Mouse (Mus musculus) forebrain, embryonic 12.5 days (tissue): ENCODE measurements around the gene Zfp867. TPM values are rescaled to one million over a fixed set of nuclear protein-coding genes. Genes with fewer than 3 reads are reported as not detected.

Source experiments
- ATAC-seq: fragments of 200-750 bp; cut with Nextera tagmentation; 2 replicates; pipeline ENCODE4 v1.8.0; 2017; ENCODE audit warnings: moderate TSS enrichment; ENCODE audit not compliant: low FRiP score
- H3K27ac ChIP-seq: fragments of 300-500 bp; sonication (generic); 2 replicates; pipeline ENCODE4 v1.5.1; 2016; ENCODE audit warnings: mild to moderate bottlenecking
- H3K27me3 ChIP-seq: fragments of 300-500 bp; sonication (generic); 2 replicates; pipeline ENCODE4 v1.6.1; 2016; ENCODE audit warnings: mild to moderate bottlenecking
- H3K36me3 ChIP-seq: fragments of 300-500 bp; sonication (generic); replicated peaks from 2 replicates; pipeline ENCODE4 v1.6.1; 2016; ENCODE audit warnings: mild to moderate bottlenecking
- H3K4me1 ChIP-seq: fragments of 300-500 bp; sonication (generic); 2 replicates; pipeline ENCODE4 v1.6.1; 2016
- H3K4me2 ChIP-seq: fragments of 300-500 bp; sonication (generic); 2 replicates; pipeline ENCODE4 v1.6.1; 2016; ENCODE audit warnings: mild to moderate bottlenecking, moderate library complexity
- H3K4me3 ChIP-seq: fragments of 300-500 bp; sonication (generic); replicated peaks from 2 replicates; pipeline ENCODE4 v1.5.1; 2016; ENCODE audit warnings: mild to moderate bottlenecking
- H3K9ac ChIP-seq: fragments of 300-500 bp; sonication (generic); 2 replicates; pipeline ENCODE4 v1.6.1; 2016; ENCODE audit warnings: mild to moderate bottlenecking
- H3K9me3 ChIP-seq: fragments of 300-500 bp; sonication (generic); 2 replicates; pipeline ENCODE4 v1.6.1; 2016
- WGBS: fragments of 180-500 bp; shearing (Covaris S2); methylation state at CpG from one replicate; pipeline ENCODE4 v1.1.7; 2016; 5-methylcytosine and 5-hydroxymethylcytosine counted together
- polyA plus RNA-seq: library from polyadenylated mRNA; unstranded; fragments of >200 nt; fragmentation: Nextera tagmentation; extraction: Ambion mirVana; gene quantifications from 2 replicates; pipeline ENCODE4 v1.2.1, GENCODE M21; 2016

Zfp867 gene
- polyA plus RNA-seq, 1 experiment from 2014 or later: 12.2 TPM

DNA sequence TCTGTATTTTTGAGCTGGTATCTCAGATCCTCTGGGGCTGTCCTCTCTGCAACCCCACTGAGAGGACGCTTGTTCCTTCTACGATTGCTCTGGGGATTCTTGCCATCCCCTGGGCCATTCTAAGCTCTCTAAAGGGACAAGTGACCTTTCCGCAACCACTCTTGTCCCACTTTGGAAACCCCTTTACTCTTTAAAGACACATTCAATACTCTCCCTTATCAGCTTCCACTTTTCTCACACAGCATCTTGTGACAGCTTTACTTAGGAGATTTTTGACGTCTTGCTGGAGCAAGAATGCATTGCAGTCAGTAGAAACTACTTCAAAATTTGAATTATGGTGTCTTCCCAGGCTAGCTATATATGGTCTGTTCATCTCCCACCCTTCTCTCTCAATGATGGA, 21.2 kb downstream of the Zfp867 start, which contains the start of gene Snap47:
Gene Snap47, minus strand, starts transcription at position 101 of the 400 bp plus-strand sequence.
- ATAC-seq: no peak
- no peaks in the 10 kb centered on the region for H3K9me3 ChIP-seq
- H3K27me3 ChIP-seq: no peaks in the 10 kb centered on the region
- peak within 1 kb of the TSS; percentile 76 for H3K9ac ChIP-seq
- 80% methylated on average over 4 of the region's 4 CpGs for WGBS
- H3K36me3 ChIP-seq: peaks cover 40% of the 10 kb centered on the region
- H3K4me1 ChIP-seq: peaks cover 21% of the 10 kb centered on the region
- peak within 1 kb of the TSS; percentile 91 for H3K4me2 ChIP-seq
- no peak within 1 kb of the TSS for H3K27ac ChIP-seq
- H3K4me3 ChIP-seq: peak within 1 kb of the TSS; percentile 82

DNA sequence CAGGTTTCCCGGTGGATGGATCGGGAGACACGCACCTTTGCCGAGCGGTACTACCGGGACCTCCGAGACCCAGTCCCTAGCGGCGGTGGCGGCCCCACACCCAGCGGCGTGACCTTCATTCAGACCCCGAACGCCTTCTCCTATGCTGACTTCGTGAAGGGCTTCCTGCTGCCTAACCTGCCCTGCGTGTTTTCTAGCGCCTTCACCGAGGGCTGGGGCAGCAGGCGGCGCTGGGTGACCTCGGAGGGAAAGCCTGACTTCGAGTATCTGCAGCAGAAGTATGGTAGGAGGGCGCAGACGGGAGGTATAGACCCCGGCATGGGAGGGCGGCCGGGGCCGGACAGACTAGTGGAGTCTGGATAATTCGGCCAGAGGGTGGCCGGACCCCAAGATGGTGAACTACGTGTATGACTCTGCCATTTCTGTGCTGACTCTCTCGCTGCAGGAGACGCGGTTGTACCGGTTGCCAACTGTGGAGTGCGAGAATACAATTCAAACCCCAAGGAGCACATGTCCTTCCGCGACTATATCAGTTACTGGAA, 22.0 kb downstream of the Zfp867 start:
- Histone ChIP-seq H3K4me2 (peak overlapping the region; percentile 91), H3K4me3 (peak overlapping the region; percentile 82), H3K27ac (no peak overlapping the region), H3K27me3 (no peaks in the 10 kb centered on the region), H3K4me1 (peaks cover 21% of the 10 kb centered on the region), H3K9me3 (no peaks in the 10 kb centered on the region), H3K36me3 (peaks cover 32% of the 10 kb centered on the region), H3K9ac (peak overlapping the region; percentile 76)
- WGBS: under 1% methylated on average over 38 of the region's 38 CpGs
- peak; percentile 45 for ATAC-seq

DNA sequence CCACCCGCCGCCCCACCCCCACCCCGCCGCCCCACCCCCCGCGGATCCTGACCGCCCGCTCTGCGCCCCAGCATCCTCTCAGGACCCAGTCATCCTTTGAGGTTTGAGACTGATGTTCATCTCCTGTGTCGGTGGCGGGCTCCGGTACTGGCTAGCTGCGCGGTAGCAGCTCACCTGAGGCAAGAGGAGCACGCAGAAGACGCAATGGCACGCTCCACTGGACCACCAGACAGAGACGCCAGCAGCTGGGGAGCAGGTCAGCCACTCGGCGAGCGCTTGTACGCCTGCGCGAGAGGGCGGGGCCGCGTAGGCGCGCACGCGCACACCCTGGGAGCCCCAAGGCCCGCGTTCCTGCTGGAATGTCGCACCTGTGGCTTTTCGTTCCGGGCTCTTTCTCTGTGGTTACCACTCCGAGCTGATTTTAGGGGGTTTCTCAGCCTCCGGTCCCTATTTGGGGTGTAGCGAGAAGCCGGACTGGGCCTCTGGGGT, 22.5 kb downstream of the Zfp867 start, which contains the start of gene Jmjd4:
Gene Jmjd4, plus strand, starts transcription at position 305 of the 489 bp plus-strand sequence.
- Histone ChIP-seq H3K9ac (peak within 1 kb of the TSS; percentile 76), H3K27me3 (no peaks in the 10 kb centered on the region), H3K4me2 (peak within 1 kb of the TSS; percentile 91), H3K9me3 (no peaks in the 10 kb centered on the region), H3K4me3 (peak within 1 kb of the TSS; percentile 82), H3K27ac (peak within 1 kb of the TSS; percentile 79), H3K4me1 (peaks cover 21% of the 10 kb centered on the region), H3K36me3 (peaks cover 27% of the 10 kb centered on the region)
- WGBS: under 1% methylated on average over 36 of the region's 40 CpGs
- ATAC-seq: peak; percentile 95

DNA sequence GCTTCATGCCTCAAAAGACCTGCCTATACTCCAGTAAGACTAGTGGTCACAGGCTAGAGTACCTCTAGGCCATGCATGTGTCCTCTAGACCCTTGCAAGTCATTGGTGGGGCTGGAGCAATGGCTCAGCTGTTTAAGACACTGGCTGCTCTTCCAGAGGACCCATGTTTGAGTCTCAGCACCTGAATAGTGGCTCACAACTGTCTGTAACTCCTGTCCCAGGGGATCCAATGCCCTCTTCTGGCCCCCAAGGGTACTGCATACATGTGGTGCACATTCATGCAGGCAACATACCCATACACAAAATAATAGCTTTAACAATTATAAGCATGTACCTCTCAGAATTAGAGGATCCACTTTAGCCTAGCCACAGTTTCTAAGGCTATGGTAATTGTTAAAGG, 29.2 kb downstream of the Zfp867 start:
- H3K9ac ChIP-seq: no peak overlapping the region
- no peaks in the 10 kb centered on the region for H3K27me3 ChIP-seq
- H3K4me3 ChIP-seq: no peak overlapping the region
- H3K9me3 ChIP-seq: no peaks in the 10 kb centered on the region
- no peak overlapping the region for H3K27ac ChIP-seq
- H3K4me2 ChIP-seq: no peak overlapping the region
- no peak for ATAC-seq
- H3K36me3 ChIP-seq: peaks cover 11% of the 10 kb centered on the region
- H3K4me1 ChIP-seq: no peaks in the 10 kb centered on the region; the same call in 1 of the 2 replicates

DNA sequence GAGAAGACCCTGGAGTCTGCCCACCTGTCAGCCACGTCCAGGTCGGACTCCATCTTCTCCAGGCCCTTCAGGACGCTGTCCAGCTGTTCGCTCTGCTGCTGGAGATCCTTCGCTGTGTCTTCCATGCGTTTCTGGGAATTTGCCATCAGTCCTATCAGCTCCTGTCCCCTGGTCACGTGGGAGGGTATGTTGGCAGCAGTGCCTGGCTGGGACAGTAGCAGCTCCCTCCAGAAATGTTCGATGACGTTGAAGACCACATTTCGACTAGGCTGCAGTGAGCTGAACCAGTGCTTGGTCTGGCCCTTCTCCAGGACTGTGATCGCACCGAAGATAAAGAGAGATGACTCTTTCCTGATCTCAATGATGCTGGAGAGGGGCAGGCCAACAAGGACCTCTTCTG, 34.3 kb downstream of the Zfp867 start:
- no peaks in the 10 kb centered on the region for H3K27me3 ChIP-seq
- no peak overlapping the region for H3K27ac ChIP-seq
- H3K4me1 ChIP-seq: no peaks in the 10 kb centered on the region
- 95% methylated on average over 12 of the region's 12 CpGs for WGBS
- H3K9me3 ChIP-seq: peaks cover 9% of the 10 kb centered on the region
- no peak for ATAC-seq
- no peak overlapping the region for H3K9ac ChIP-seq
- no peak overlapping the region for H3K4me2 ChIP-seq
- H3K4me3 ChIP-seq: no peak overlapping the region
- peaks cover 47% of the 10 kb centered on the region for H3K36me3 ChIP-seq

DNA sequence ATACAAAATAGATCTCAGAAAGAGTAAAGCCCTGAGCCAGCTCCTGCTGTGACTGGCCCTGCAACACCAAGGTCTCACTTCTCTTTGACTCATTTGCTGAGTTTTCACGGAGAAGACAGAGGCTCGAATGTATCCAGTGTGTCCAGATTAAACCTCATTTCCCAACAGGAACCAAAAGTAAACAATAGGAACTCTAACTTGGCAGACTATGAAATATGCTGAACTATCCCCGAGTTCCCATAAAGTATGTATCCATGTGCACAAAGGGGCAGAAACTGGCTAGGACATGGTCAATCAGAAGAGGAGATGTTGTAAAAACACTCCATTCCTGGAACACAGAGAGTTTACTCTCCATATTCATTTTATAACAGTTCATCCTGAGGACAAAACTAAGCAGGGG, 40.0 kb downstream of the Zfp867 start:
- Histone ChIP-seq H3K9ac (no peak overlapping the region), H3K4me2 (no peak overlapping the region), H3K9me3 (peaks cover 9% of the 10 kb centered on the region), H3K4me1 (no peaks in the 10 kb centered on the region), H3K27me3 (no peaks in the 10 kb centered on the region), H3K36me3 (peaks cover 68% of the 10 kb centered on the region), H3K4me3 (no peak overlapping the region), H3K27ac (no peak overlapping the region)
- 73% methylated on average over 3 of the region's 3 CpGs for WGBS
- no peak for ATAC-seq

DNA sequence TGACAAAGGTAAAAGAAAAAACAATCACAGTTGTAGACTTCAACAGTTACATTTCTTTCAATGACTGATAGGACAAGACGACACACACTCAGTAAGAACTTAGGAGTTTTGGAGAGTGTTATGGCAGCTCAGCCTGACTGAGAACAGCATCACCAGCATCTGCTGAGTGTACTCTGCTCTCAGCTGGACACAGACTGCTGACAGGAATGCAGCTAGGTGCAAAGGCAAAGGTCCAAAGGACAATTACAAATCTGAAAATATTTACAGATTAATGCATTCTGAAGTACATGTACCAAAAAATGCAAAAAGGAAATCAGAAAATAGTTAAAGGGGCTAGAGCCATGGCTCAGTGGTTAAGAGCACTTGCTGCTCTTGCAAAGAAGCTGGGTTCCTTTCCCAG, 42.3 kb downstream of the Zfp867 start:
- no peaks in the 10 kb centered on the region for H3K4me1 ChIP-seq
- H3K9ac ChIP-seq: no peak overlapping the region
- H3K36me3 ChIP-seq: peaks cover 73% of the 10 kb centered on the region
- H3K4me3 ChIP-seq: no peak overlapping the region
- no peak overlapping the region for H3K27ac ChIP-seq
- WGBS: 84% methylated on average over 1 of the region's 1 CpGs
- no peaks in the 10 kb centered on the region for H3K9me3 ChIP-seq
- no peak for ATAC-seq
- H3K4me2 ChIP-seq: no peak overlapping the region
- H3K27me3 ChIP-seq: no peaks in the 10 kb centered on the region

DNA sequence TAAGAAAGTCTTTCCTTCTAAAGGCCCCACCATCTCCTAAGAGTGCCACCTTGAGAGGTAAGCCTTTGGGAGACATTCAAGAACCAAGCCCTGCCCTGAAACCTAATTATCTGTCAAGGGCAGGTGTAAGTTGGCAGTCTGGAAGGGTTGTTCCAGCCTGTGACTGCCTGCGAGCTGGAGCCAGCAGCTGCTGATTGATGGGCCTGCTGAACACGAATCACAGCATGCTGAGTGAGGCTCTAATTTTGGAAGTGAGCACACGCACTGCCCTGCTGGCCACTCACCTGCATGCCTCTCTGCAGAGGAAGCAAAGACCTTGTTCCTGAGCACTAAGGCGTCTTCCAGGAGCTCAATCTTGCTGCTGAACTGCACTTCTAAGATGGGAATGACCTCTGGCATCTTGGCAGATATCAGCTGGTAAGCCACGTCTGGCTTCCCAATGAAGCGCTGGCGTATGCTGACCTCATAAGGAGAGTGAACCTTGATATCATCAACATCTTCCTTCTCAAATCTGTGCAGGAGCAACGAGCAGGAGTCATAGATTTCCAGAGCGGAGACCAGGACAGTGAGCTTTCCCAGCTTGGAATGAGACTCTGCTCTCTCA, 44.1 kb downstream of the Zfp867 start:
- Histone ChIP-seq H3K4me1 (no peaks in the 10 kb centered on the region), H3K9ac (no peak overlapping the region), H3K27me3 (no peaks in the 10 kb centered on the region), H3K27ac (no peak overlapping the region), H3K4me3 (no peak overlapping the region), H3K9me3 (no peaks in the 10 kb centered on the region), H3K36me3 (peaks cover 70% of the 10 kb centered on the region), H3K4me2 (no peak overlapping the region)
- WGBS: 93% methylated on average over 9 of the region's 9 CpGs
- ATAC-seq: no peak

DNA sequence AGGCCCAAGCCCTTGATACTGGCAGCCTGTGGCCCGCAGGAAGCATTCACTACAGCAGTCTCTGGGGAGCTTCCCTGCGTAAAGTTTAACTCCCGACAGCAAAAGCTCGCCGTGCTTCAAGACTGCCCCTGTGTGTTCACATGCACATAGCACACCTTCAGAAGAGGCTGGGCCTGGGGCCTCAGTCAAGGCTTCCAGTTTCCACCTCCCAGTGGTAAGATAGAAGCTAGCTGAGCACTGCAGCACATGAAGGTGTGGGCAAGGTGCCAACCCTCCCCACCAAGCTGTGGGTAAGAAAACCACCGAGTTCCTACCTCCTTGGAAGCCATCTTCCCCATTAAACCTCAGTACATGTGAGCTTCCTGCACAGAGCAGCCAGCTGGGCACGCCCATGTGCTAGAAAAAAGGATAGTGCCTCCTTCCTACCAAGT, 46.6 kb downstream of the Zfp867 start:
- no peaks in the 10 kb centered on the region for H3K4me1 ChIP-seq
- H3K9me3 ChIP-seq: no peaks in the 10 kb centered on the region
- no peak overlapping the region for H3K4me3 ChIP-seq
- 73% methylated on average over 7 of the region's 7 CpGs for WGBS
- no peak overlapping the region for H3K9ac ChIP-seq
- H3K36me3 ChIP-seq: peaks cover 76% of the 10 kb centered on the region
- ATAC-seq: no peak
- H3K27ac ChIP-seq: no peak overlapping the region
- H3K27me3 ChIP-seq: no peaks in the 10 kb centered on the region
- H3K4me2 ChIP-seq: no peak overlapping the region

DNA sequence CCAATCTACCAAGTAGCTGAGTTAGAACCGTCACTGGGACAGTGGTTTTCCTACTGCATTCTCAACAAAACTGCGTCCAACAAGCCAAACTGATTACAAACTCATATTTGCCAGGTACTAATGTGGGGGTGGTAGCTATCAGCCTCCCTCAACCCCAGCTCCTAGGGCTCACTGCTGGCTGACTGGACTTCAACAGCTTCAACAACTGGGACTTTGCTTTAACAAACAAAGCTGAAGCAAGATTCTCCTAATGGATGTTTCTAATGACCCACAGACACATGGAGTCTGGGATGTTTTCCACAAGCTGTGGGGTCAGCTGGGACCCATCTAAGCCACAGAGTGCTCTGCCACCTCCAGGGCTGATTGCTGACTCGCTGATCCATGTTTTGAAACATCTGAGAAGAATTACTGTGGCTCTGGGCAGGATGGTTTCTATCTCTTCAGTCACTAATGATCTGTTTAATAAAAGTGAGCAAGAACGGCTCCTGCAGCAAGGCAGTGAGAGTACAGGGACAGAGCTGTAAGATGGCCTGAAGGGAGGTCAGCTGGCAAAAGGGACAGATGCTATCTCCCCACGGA, 49.2 kb downstream of the Zfp867 start:
- H3K9me3 ChIP-seq: no peaks in the 10 kb centered on the region

DNA sequence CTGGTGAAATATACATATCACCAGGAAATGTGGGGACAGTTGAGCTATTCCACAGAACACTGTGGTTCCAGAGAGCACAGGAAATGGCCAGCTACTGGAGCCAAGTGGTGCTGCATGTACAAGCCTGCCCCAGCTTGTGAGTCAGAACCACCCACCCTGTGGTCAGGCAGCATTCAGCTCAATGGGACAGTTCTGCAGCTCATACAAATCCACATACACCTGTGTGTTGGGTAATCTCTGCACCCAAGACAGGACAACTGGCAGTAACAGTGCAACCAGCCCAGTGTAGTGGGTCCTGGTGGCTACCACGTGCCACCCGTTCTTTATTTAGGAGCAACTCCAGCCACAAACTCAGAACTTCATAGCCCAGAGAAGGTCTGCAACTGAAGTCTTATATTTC, 50.3 kb downstream of the Zfp867 start:
- WGBS: 92% methylated on average over 2 of the region's 2 CpGs
- Histone ChIP-seq H3K36me3 (peaks cover 79% of the 10 kb centered on the region), H3K4me2 (no peak overlapping the region)

More for the DNA sequence above, 49.2 kb downstream of the Zfp867 start:
- no peak for ATAC-seq
- 89% methylated on average over 5 of the region's 5 CpGs for WGBS
- H3K36me3 ChIP-seq: peaks cover 84% of the 10 kb centered on the region
- H3K4me1 ChIP-seq: no peaks in the 10 kb centered on the region
- no peak overlapping the region for H3K9ac ChIP-seq
- H3K27ac ChIP-seq: no peak overlapping the region
- no peak overlapping the region for H3K4me2 ChIP-seq
- H3K27me3 ChIP-seq: no peaks in the 10 kb centered on the region
- H3K4me3 ChIP-seq: no peak overlapping the region

DNA sequence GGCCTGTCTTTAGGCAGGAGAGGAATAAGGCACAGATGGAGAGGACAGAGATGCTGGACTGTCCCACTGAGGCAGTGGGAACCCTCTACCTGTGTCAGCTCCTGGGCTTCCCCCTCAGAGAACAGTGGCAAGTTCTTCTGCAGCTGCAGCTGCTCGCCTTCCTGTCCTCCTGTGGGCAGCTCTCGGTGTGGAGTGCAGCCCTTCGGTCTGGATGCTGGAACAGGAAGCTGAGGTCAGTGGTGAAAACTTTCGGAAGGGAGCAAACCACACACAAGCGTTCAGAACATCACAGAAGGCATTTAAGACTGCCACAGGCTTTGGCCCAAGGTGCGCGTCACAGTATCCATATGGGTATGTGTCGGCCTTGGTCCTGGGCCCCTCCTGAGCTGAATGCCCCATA, 50.8 kb downstream of the Zfp867 start:
- no peak overlapping the region for H3K4me3 ChIP-seq
- H3K4me2 ChIP-seq: no peak overlapping the region
- H3K9me3 ChIP-seq: no peaks in the 10 kb centered on the region
- no peak overlapping the region for H3K9ac ChIP-seq
- 90% methylated on average over 8 of the region's 8 CpGs for WGBS
- no peaks in the 10 kb centered on the region for H3K4me1 ChIP-seq
- H3K27me3 ChIP-seq: no peaks in the 10 kb centered on the region
- H3K27ac ChIP-seq: no peak overlapping the region
- ATAC-seq: no peak
- H3K36me3 ChIP-seq: peaks cover 79% of the 10 kb centered on the region

More for the DNA sequence above, 50.3 kb downstream of the Zfp867 start:
- ATAC-seq: no peak
- no peaks in the 10 kb centered on the region for H3K9me3 ChIP-seq
- no peaks in the 10 kb centered on the region for H3K4me1 ChIP-seq
- H3K27me3 ChIP-seq: no peaks in the 10 kb centered on the region
- no peak overlapping the region for H3K9ac ChIP-seq
- no peak overlapping the region for H3K4me3 ChIP-seq
- H3K27ac ChIP-seq: no peak overlapping the region

DNA sequence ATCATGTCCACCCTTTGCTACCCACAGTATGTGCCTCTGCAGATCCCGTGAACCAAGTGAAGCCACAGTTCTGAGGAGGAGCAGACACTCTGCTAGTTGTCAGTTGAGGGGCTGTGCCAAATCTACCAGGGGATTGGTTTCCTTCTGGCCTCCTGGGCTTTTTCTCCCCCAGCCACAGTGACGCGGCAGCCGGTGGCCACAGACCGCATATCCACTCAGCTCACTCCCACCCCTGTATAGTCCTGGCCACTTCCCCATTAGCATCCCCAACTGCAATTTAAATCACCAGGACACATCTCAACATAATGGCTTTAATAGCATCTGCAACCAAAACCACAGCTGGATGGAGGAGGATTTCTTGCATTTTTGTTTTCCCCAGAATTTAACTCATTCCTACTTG, 53.6 kb downstream of the Zfp867 start:
- no peak for ATAC-seq
- H3K9ac ChIP-seq: no peak overlapping the region
- no peak overlapping the region for H3K4me2 ChIP-seq
- H3K9me3 ChIP-seq: no peaks in the 10 kb centered on the region
- H3K36me3 ChIP-seq: peaks cover 71% of the 10 kb centered on the region
- H3K4me3 ChIP-seq: no peak overlapping the region
- H3K27ac ChIP-seq: no peak overlapping the region
- 87% methylated on average over 5 of the region's 5 CpGs for WGBS
- H3K4me1 ChIP-seq: no peaks in the 10 kb centered on the region
- H3K27me3 ChIP-seq: no peaks in the 10 kb centered on the region
